Mouse (Mus musculus) G1E (cell line): ENCODE measurements around the gene Perm1.

Experiments
- CTCF ChIP-seq: IDR thresholded peaks from 2 replicates; pipeline ENCODE4 v1.5.1; 2012; ENCODE audit warnings: low read depth, low read length, inconsistent platforms, mixed read lengths
- GATA1 ChIP-seq: IDR thresholded peaks from 2 replicates; pipeline ENCODE4 v1.6.1; 2012; ENCODE audit warnings: borderline replicate concordance, low read length, inconsistent platforms, mixed read lengths
- POLR2AphosphoS5 ChIP-seq: IDR thresholded peaks from 2 replicates; pipeline ENCODE4 v1.6.1; 2012; ENCODE audit warnings: low read depth, low read length, inconsistent platforms; ENCODE audit not compliant: insufficient replicate concordance

DNA sequence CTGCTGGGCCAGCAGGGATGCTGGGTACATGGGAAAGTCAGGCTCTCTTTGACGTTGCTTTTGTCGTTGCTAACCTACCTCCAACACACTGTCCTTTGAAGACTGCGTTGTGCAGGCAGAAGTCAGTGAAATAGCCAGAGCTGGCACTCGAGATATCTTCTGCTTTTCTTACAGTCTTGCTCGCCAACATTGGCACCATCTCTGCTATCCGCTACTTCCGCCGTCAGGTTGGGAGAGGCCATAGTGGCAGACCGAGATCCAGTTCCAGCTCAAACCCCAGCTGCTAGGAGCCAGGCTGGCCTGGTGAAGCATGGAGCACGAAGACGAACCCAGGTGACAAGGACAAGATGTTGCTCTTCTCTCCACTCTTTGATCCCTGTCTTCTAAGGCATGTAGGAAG is 4.3 kb downstream of the Perm1 start:
- TF ChIP-seq POLR2AphosphoS5 (no peak), CTCF (no peak), GATA1 (no peak)
